Mouse (Mus musculus): ENCODE results near the gene Gdf9. TPM values are rescaled to one million over a fixed set of nuclear protein-coding genes. Genes with fewer than 3 reads are reported as not detected.

Gene Gdf9
- total RNA-seq, 2 experiments from 2014 or later: not detected

DNA sequence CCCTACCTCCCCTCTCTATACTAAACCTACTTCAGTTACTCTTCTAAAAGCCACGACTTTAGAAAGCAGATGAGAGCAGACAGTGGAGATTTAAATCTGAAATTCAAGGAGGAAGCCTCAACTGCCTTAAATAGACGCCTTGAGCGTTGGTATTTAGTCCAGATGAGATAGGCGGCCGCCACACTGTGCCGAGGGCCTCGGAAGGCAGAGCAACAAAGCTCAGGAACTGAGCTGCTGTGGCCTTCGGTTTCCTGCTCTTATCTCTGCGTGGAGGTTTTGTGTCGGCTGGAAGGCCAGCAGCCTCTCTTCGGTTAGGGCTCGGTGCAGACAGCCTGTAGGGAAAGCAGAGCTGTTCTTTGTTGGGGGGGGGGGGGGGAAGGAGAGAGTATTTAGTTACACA is 11.1 kb downstream of the Gdf9 start:
- no peak for ATAC-seq (replicated peaks; ENCODE audit: low FRiP score, poor library complexity, severe bottlenecking)

DNA sequence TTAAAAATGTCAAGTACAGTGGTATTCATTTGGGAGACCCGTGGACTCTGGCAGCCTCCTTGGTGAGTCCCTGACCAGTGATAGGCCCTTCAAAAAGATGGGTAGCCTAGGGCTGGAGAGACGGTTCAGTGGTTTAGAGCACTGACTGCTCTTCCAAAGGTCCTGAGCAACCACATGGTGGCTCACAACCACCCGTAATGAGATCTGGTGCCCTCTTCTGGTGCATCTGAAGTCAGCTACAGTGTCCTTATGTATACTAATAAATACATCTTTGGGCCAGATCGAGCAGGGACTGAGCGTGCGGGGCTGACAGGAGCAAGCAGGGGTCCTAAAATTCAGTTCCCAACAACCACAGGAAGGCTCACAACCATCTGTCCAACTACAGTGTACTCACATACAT is 13.0 kb downstream of the Gdf9 start:
- ATAC-seq (replicated peaks; ENCODE audit: low FRiP score, poor library complexity, severe bottlenecking): no peak

GRCm38 (mm10) chr11:53445562-53445961 is 14.7 kb downstream of the Gdf9 start:
- no peak for ATAC-seq (replicated peaks; ENCODE audit: low FRiP score, poor library complexity, severe bottlenecking)

GRCm38 (mm10) chr11:53446183-53446582 is 15.4 kb downstream of the Gdf9 start:
- ATAC-seq (replicated peaks; ENCODE audit: low FRiP score, poor library complexity, severe bottlenecking): no peak

DNA sequence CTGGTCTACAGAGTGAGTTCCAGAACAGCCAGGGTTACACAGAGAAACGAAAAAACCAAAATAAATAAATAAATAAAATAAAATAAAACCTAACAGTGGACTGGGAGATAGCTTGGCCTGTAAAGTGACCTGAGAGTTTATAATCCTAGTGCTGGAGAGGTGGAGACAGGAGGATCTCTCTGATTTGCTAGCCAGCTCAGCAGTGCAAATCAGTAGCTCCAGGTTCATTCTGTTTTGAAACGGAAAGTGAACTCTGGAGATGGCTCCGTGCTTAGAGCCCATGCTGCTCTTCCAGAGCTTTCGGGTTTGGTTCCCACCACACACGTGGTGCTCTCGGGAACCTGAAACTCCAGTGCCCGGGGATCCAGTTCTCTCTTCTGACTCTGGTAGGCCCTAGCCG is 17.2 kb downstream of the Gdf9 start:
- ATAC-seq (replicated peaks; ENCODE audit: low FRiP score, poor library complexity, severe bottlenecking): no peak

- ATAC-seq (replicated peaks; ENCODE audit: low FRiP score, poor library complexity, severe bottlenecking): no peak
These were observed 17.7 kb downstream of the Gdf9 start for GRCm38 (mm10) chr11:53448529-53448928.

- no peak for ATAC-seq (replicated peaks; ENCODE audit: low FRiP score, poor library complexity, severe bottlenecking)
These were observed 19.4 kb downstream of the Gdf9 start for GRCm38 (mm10) chr11:53450070-53450705.

GRCm38 (mm10) chr11:53451361-53451760 is 20.5 kb downstream of the Gdf9 start:
- no peak for ATAC-seq (replicated peaks; ENCODE audit: low FRiP score, poor library complexity, severe bottlenecking)

- no peak for ATAC-seq (replicated peaks; ENCODE audit: low FRiP score, poor library complexity, severe bottlenecking)
These were observed 21.6 kb downstream of the Gdf9 start for GRCm38 (mm10) chr11:53452396-53452795.

GRCm38 (mm10) chr11:53453031-53453430 is 22.2 kb downstream of the Gdf9 start:
- ATAC-seq (replicated peaks; ENCODE audit: low FRiP score, poor library complexity, severe bottlenecking): no peak

- no peak for ATAC-seq (replicated peaks; ENCODE audit: low FRiP score, poor library complexity, severe bottlenecking)
These were observed 25.9 kb downstream of the Gdf9 start, which contains the start of the genes Gm10447 and Shroom1 for GRCm38 (mm10) chr11:53456474-53457371. Gm10447 (minus strand) TSS chr11:53457110. Shroom1 (plus strand) TSS chr11:53457205.

DNA sequence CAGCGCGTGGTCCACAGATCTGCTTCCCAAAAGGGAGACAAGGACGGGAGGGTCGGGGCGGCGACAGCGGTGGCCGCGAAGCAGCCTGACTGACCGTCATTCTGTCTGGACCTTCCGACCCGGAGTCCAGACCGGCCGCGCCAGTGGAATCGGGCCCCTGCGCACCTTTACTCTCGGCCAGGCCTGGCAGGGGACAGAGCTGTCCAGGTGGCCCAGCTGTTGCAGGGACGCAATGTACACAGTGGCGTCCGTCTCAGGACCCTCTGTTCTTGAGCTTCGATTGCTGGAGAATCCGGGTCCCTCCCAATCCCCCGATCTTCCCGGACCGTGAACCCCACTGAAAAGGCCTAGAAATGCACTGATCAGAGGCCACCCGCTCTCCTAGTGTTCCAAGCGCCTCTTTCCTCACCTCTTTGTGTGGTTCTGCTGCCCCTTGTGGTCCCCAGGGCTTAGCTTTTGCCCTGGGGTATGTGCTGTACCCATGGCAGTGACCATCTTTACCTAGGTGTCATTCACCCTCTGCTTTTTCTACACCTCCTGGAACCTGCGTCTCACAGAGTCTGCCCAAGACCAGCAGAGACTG is 26.6 kb downstream of the Gdf9 start:
- ATAC-seq (replicated peaks; ENCODE audit: low FRiP score, poor library complexity, severe bottlenecking): no peak; the same call in 1 of the 2 replicates

GRCm38 (mm10) chr11:53458996-53459395 is 28.2 kb downstream of the Gdf9 start:
- no peak for ATAC-seq (replicated peaks; ENCODE audit: low FRiP score, poor library complexity, severe bottlenecking)

GRCm38 (mm10) chr11:53460192-53460591 is 29.4 kb downstream of the Gdf9 start:
- no peak for ATAC-seq (replicated peaks; ENCODE audit: low FRiP score, poor library complexity, severe bottlenecking)

- ATAC-seq (replicated peaks; ENCODE audit: low FRiP score, poor library complexity, severe bottlenecking): no peak
These were observed 30.9 kb downstream of the Gdf9 start for GRCm38 (mm10) chr11:53461727-53462126.

GRCm38 (mm10) chr11:53463551-53464424 is 33.0 kb downstream of the Gdf9 start:
- no peak for ATAC-seq (replicated peaks; ENCODE audit: low FRiP score, poor library complexity, severe bottlenecking)

GRCm38 (mm10) chr11:53466231-53466971 is 35.6 kb downstream of the Gdf9 start:
- no peak for ATAC-seq (replicated peaks; ENCODE audit: low FRiP score, poor library complexity, severe bottlenecking)

DNA sequence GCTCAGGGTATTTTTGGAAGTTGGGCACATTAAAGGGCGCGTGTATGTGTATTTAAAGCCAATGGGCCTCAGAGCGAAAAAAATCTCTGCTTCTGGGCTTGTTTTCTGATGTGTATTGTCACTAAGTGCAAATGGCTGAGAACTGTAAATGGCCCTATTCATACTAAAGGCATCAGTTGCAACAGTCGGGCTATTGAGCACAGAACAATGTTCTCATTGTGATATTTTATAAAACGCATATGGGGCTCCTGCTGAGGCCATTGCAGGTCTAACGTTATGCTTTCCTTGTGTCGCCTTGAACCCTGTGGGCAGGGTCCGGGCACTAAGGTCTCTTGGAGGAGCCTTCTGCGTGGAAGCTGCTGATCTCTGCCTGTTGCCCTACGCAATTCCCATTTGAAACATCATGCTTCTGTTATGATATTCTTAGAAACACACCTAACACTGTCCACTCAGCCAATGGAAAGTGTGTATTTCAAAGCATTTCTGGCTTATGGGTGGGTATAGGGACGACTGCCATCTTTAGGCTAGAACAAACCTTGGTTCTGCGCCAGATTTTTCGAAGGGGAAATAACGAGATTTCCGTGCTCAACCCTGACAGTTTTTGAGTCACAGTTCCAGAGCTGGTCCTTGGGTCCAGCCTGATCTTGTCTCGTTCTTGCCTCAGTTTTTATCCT is 38.6 kb downstream of the Gdf9 start:
- ATAC-seq (replicated peaks; ENCODE audit: low FRiP score, poor library complexity, severe bottlenecking): no peak
